Mouse (Mus musculus) hindbrain, embryonic 11.5 days (tissue): ENCODE results near the gene Lhfp. TPM values are rescaled to one million over a fixed set of nuclear protein-coding genes. Genes with fewer than 3 reads are reported as not detected.

Source experiments
- ATAC-seq: fragments of 200-750 bp; cut with Nextera tagmentation; 2 replicates; pipeline ENCODE4 v1.8.0; 2017; ENCODE audit warnings: mild to moderate bottlenecking, moderate TSS enrichment, moderate library complexity; ENCODE audit not compliant: low FRiP score
- DNase-seq: peaks from one replicate; pipeline ENCODE4 v3.0.0-alpha.2; 2015; ENCODE audit warnings: low spot score
- H3K27ac ChIP-seq: fragments of 300-500 bp; sonication (generic); 2 replicates; pipeline ENCODE4 v1.5.1; 2014; ENCODE audit warnings: mild to moderate bottlenecking, low read depth, low read length
- H3K27me3 ChIP-seq: fragments of 300-500 bp; sonication (generic); 2 replicates; pipeline ENCODE4 v1.6.1; 2014; ENCODE audit warnings: mild to moderate bottlenecking, low read length, moderate library complexity, mixed read lengths; ENCODE audit not compliant: control insufficient read depth, insufficient read depth
- H3K36me3 ChIP-seq: fragments of 300-500 bp; sonication (generic); 2 replicates; pipeline ENCODE4 v1.6.1; 2014; ENCODE audit warnings: mild to moderate bottlenecking, low read length, moderate library complexity, mixed read lengths; ENCODE audit not compliant: control insufficient read depth, insufficient read depth
- H3K4me1 ChIP-seq: fragments of 300-500 bp; sonication (generic); replicated peaks from 2 replicates; pipeline ENCODE4 v1.6.1; 2014; ENCODE audit warnings: low read length, mixed read lengths; ENCODE audit not compliant: control insufficient read depth, insufficient read depth
- H3K4me2 ChIP-seq: fragments of 300-500 bp; sonication (generic); replicated peaks from 2 replicates; pipeline ENCODE4 v1.6.1; 2014; ENCODE audit warnings: mild to moderate bottlenecking, low read depth, low read length
- H3K4me3 ChIP-seq: fragments of 300-500 bp; sonication (generic); 2 replicates; pipeline ENCODE4 v1.5.1; 2014; ENCODE audit warnings: low read depth, low read length
- H3K9ac ChIP-seq: fragments of 300-500 bp; sonication (generic); 2 replicates; pipeline ENCODE4 v1.6.1; 2014; ENCODE audit warnings: low read depth, low read length
- H3K9me3 ChIP-seq: fragments of 300-500 bp; sonication (generic); 2 replicates; pipeline ENCODE4 v1.6.1; 2016; ENCODE audit warnings: low read length; ENCODE audit not compliant: control insufficient read depth
- whole genome bisulfite sequencing: fragments of 180-500 bp; shearing (Covaris S2); extraction: QIAGEN DNeasy Blood & Tissue Kit; methylation state at CpG from one replicate; pipeline ENCODE4 v1.1.7; 2014; 5-methylcytosine and 5-hydroxymethylcytosine counted together
- polyA plus RNA-seq: library from polyadenylated mRNA; unstranded; fragments of >200 nt; fragmentation: Nextera tagmentation; extraction: Ambion mirVana; gene quantifications from 2 replicates; pipeline ENCODE4 v1.2.1, GENCODE M21; 2014

Lhfp gene
- polyA plus RNA-seq, 1 experiment from 2014 or later: 45.2 TPM

DNA sequence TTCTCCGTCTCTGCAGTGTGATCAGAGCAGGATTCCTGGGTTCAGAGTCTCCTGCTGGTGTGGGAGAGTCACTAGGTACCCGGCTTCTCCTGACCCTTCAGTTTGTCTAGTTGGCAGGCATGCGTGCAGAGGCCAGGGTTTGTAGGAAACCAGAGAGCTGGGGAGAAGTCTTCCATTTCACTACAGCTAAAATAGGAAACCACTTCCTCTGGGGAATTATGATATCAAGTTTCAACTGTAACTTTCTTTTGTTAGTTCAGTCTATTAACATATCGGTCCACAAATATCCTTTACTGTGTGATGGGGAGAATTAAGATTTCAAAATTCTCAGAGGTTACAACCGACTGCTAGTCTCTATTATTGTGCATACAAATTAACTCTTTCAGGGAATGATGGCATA lies 5.3 kb upstream of the Lhfp start:
- Histone ChIP-seq H3K27me3 (no peaks in the 10 kb centered on the region; the same call in 1 of the 2 replicates), H3K9me3 (no peaks in the 10 kb centered on the region), H3K4me2 (no peak overlapping the region), H3K27ac (no peak overlapping the region), H3K4me3 (no peak overlapping the region), H3K4me1 (no peaks in the 10 kb centered on the region), H3K9ac (no peak overlapping the region), H3K36me3 (no peaks in the 10 kb centered on the region)
- ATAC-seq (no peak), DNase-seq (no peak)
- 73% methylated on average over 5 of the region's 5 CpGs for WGBS

DNA sequence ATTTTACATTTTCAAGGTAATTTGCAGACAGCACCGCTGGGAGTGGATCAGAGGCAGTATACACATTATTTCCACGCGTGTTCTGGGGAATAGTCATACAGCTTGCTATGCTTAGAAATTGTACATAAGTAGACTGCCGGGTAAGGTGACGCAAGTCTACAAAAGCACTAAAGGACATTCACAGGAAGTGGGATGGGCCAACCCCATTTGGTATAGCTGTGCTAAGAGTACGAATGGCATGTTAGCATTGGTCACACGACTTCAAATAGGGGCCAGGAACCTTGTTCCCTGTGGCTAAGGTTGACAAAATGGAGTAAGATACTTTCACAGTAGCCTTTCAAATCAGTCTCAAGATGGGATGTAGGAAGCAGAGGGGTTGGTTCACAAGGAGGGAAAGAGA lies 4.4 kb upstream of the Lhfp start:
- no peak overlapping the region for H3K27ac ChIP-seq
- H3K4me2 ChIP-seq: no peak overlapping the region
- H3K9ac ChIP-seq: no peak overlapping the region
- H3K27me3 ChIP-seq: no peaks in the 10 kb centered on the region; the same call in 1 of the 2 replicates
- no peaks in the 10 kb centered on the region for H3K4me1 ChIP-seq
- H3K4me3 ChIP-seq: no peak overlapping the region
- DNase-seq (no peak), ATAC-seq (no peak)
- H3K36me3 ChIP-seq: no peaks in the 10 kb centered on the region
- no peaks in the 10 kb centered on the region for H3K9me3 ChIP-seq
- WGBS: 88% methylated on average over 7 of the region's 7 CpGs

DNA sequence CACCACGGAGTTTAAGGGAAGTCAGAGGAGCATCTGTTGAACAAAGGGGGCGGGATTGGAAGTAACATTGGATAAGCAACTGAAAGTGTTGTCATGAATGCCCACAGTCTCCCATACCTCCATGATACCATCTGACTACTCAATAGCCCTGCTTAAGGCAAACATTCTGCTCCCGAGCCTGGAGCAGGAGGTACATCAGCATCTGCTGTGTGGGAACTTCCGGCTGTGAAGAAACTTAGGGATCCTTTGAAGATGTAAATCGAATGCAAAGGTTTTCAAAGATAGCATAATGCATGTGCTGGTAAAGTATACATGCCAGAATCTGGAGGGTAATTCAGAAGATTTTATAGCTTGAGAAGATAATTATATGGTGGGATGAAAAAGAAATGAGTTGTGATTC lies 2.4 kb upstream of the Lhfp start:
- WGBS: 72% methylated on average over 5 of the region's 5 CpGs
- DNase-seq: no peak
- no peak overlapping the region for H3K4me3 ChIP-seq

GRCm38 (mm10) chr3:53039746-53040145 lies 1.6 kb upstream of the Lhfp start:
- Histone ChIP-seq H3K4me2 (no peak overlapping the region), H3K9ac (no peak overlapping the region), H3K27ac (no peak overlapping the region), H3K4me1 (0 out of 2 replicates have a peak, but pooled peaks cover 2% of the 10 kb centered on the region), H3K9me3 (no peaks in the 10 kb centered on the region), H3K4me3 (no peak overlapping the region), H3K27me3 (no peaks in the 10 kb centered on the region; the same call in 1 of the 2 replicates), H3K36me3 (no peaks in the 10 kb centered on the region)
- WGBS: 84% methylated on average over 8 of the region's 8 CpGs
- DNase-seq: no peak
- no peak for ATAC-seq

More for the DNA sequence above, 2.4 kb upstream of the Lhfp start:
- no peak overlapping the region for H3K9ac ChIP-seq
- no peaks in the 10 kb centered on the region for H3K9me3 ChIP-seq
- no peak overlapping the region for H3K27ac ChIP-seq
- H3K27me3 ChIP-seq: no peaks in the 10 kb centered on the region; the same call in 1 of the 2 replicates
- H3K36me3 ChIP-seq: no peaks in the 10 kb centered on the region
- no peak overlapping the region for H3K4me2 ChIP-seq
- H3K4me1 ChIP-seq: 0 out of 2 replicates have a peak, but pooled peaks cover 2% of the 10 kb centered on the region
- no peak for ATAC-seq

- DNase-seq (peak; percentile 27), ATAC-seq (no peak; the same call in none of the 2 replicates)
- Histone ChIP-seq H3K27me3 (no peaks in the 10 kb centered on the region; the same call in 1 of the 2 replicates), H3K4me1 (0 out of 2 replicates have a peak, but pooled peaks cover 2% of the 10 kb centered on the region), H3K9me3 (no peaks in the 10 kb centered on the region), H3K4me2 (peak overlapping the region; percentile 68), H3K27ac (peak overlapping the region; percentile 59; the same call in 1 of the 2 replicates), H3K9ac (peak overlapping the region; percentile 66), H3K4me3 (peak overlapping the region; percentile 63), H3K36me3 (no peaks in the 10 kb centered on the region)
- WGBS: 6% methylated on average over 17 of the region's 17 CpGs
Observed at GRCm38 (mm10) chr3:53040593-53041410, 526 bp upstream of the Lhfp start.

- no peak for DNase-seq
- 27% methylated on average over 9 of the region's 9 CpGs for WGBS
Observed at GRCm38 (mm10) chr3:53042240-53042567, 876 bp downstream of the Lhfp start.

DNA sequence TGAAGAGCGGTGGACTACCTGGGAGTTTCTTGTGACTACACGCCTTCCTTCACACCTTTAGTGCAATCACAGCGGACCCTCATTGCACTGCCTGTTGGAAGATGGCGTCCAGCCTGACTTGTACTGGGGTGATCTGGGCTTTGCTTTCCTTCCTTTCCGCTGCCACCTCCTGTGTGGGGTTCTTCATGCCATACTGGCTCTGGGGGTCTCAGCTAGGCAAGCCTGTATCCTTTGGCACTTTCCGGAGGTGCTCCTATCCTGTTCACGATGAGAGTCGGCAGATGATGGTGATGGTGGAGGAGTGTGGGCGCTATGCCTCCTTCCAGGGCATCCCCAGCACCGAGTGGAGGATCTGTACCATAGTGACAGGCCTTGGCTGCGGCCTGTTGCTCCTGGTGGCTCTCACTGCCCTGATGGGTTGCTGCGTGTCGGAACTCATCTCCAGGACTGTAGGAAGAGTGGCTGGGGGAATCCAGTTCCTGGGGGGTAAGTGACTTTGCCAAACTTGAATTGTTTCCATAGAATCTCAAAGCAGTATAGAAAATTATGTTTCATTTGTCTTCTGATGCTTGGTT lies 2.0 kb downstream of the Lhfp start:
- Histone ChIP-seq H3K4me2 (peak overlapping the region; percentile 26; the same call in 1 of the 2 replicates), H3K4me3 (peak overlapping the region; percentile 63), H3K9ac (no peak overlapping the region), H3K27me3 (no peaks in the 10 kb centered on the region; the same call in 1 of the 2 replicates), H3K9me3 (no peaks in the 10 kb centered on the region), H3K4me1 (0 out of 2 replicates have a peak, but pooled peaks cover 2% of the 10 kb centered on the region), H3K36me3 (no peaks in the 10 kb centered on the region), H3K27ac (no peak overlapping the region)
- ATAC-seq (no peak), DNase-seq (no peak)
- 89% methylated on average over 13 of the region's 13 CpGs for WGBS

More at GRCm38 (mm10) chr3:53042240-53042567, 876 bp downstream of the Lhfp start:
- Histone ChIP-seq H3K36me3 (no peaks in the 10 kb centered on the region), H3K9me3 (no peaks in the 10 kb centered on the region), H3K4me1 (0 out of 2 replicates have a peak, but pooled peaks cover 2% of the 10 kb centered on the region), H3K4me3 (peak overlapping the region; percentile 63), H3K27me3 (no peaks in the 10 kb centered on the region; the same call in 1 of the 2 replicates), H3K9ac (peak overlapping the region; percentile 66), H3K4me2 (peak overlapping the region; percentile 68), H3K27ac (no peak overlapping the region; the same call in 1 of the 2 replicates)
- ATAC-seq: no peak; the same call in 1 of the 2 replicates

DNA sequence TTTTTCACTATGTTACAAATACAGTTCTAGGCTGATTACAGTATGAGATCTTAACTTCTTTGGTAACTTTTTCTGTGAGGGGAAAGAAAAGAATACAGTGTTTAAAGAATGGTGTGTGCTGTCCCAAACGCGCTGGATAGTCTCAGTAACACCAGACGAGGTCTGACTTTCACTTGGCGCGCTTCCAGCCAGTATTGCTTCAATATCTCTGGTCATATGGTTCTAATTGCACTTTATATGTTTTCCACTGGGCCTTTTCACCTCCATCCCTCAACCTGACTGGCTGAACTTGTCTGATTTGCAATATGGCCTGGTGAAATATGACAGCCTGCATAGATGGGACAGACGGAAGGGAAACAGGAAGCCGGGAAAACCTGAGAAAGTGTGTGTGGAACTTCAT lies 2.9 kb downstream of the Lhfp start:
- 0 out of 2 replicates have a peak, but pooled peaks cover 2% of the 10 kb centered on the region for H3K4me1 ChIP-seq
- no peaks in the 10 kb centered on the region for H3K36me3 ChIP-seq
- H3K4me3 ChIP-seq: no peak overlapping the region; the same call in 1 of the 2 replicates
- H3K4me2 ChIP-seq: peak overlapping the region; percentile 12; the same call in 1 of the 2 replicates
- H3K9ac ChIP-seq: no peak overlapping the region
- ATAC-seq: no peak
- peak; percentile 45 for DNase-seq
- H3K9me3 ChIP-seq: no peaks in the 10 kb centered on the region
- H3K27me3 ChIP-seq: no peaks in the 10 kb centered on the region; the same call in 1 of the 2 replicates
- no peak overlapping the region for H3K27ac ChIP-seq
- WGBS: 68% methylated on average over 7 of the region's 7 CpGs
